Mouse (Mus musculus) erythroblast, embryonic 14.5 days (primary cell): Measurements from ENCODE around the gene Mgat4e.

Experiments
- GATA1 ChIP-seq: IDR thresholded peaks from 2 replicates; pipeline ENCODE4 v1.6.1; 2012; ENCODE audit warnings: low read length, inconsistent platforms, mixed read lengths
- TAL1 ChIP-seq: IDR thresholded peaks from 3 replicates; pipeline ENCODE4 v1.6.1; 2012; ENCODE audit warnings: low read length, inconsistent platforms, mixed read lengths

DNA sequence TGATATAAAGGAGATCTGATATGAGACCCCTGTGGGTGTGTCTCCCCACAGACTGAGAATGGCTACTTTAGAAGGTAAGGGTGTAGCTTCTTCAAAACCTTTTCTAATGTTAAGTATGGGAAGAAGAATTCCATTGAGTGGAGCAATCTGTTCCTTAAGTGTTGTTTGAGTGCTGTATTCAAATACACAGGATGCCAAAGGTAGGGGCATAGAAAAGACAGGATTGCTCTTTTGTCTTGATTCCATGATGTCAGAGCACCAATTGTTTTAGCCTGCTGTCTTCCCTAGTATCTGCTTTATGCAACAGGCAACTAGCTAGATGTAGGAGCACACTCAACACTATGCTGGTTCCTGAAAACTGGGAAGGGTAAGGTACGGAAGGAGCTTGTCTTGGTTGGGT is 14.4 kb downstream of the Mgat4e start:
- TF ChIP-seq TAL1: no peak
- no peak for TF ChIP-seq GATA1
